Mouse (Mus musculus): ENCODE data around the gene Wdr63.

- TF ChIP-seq EP300 (IDR thresholded peaks at IDR 0.05; ENCODE audit: low read depth) (no peak), CTCF (IDR thresholded peaks at IDR 0.05; ENCODE audit: low read depth) (no peak)
Measured at GRCm38 (mm10) chr3:146151755-146152154, 43.8 kb upstream of the Wdr63 start.
